Mouse (Mus musculus): ENCODE data around the gene Cela1. TPM values are rescaled to one million over a fixed set of nuclear protein-coding genes. Genes with fewer than 3 reads are reported as not detected.

Cela1 gene
- polyA plus RNA-seq, 1 experiment = 3.4 TPM

DNA sequence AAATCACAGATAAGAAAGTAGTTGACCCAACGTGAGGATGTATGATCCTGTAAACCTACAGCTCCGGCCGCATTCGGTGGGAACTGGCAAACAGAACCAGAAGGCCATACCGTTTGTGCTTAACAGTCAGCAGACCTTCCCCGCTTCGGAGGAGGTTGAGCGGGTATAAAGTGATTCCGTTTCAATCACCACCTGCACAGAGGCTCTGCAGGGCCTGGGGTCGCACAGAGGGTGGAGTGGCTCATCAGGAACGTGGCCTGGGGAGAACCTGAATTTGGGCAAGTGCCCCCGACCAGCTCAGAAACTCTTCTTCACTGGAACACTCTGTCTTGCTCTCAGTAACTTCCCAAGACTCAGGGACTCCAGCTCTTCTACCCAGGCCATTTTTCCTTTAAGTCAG is 20.9 kb downstream of the Cela1 start:
- Histone ChIP-seq H3K4me1 (ENCODE audit: control insufficient read depth, insufficient read depth, low read length) (no peaks in the 10 kb centered on the region), H3K27ac (ENCODE audit: insufficient read depth, low read length) (no peak overlapping the region), H3K4me3 (ENCODE audit: insufficient read depth, low read length) (no peak overlapping the region)
- TF ChIP-seq CTCF (IDR thresholded peaks at IDR 0.05; ENCODE audit: borderline replicate concordance, insufficient read depth, low read length) (no peak), POLR2A (IDR thresholded peaks at IDR 0.05; ENCODE audit: low read depth, low read length) (no peak)

DNA sequence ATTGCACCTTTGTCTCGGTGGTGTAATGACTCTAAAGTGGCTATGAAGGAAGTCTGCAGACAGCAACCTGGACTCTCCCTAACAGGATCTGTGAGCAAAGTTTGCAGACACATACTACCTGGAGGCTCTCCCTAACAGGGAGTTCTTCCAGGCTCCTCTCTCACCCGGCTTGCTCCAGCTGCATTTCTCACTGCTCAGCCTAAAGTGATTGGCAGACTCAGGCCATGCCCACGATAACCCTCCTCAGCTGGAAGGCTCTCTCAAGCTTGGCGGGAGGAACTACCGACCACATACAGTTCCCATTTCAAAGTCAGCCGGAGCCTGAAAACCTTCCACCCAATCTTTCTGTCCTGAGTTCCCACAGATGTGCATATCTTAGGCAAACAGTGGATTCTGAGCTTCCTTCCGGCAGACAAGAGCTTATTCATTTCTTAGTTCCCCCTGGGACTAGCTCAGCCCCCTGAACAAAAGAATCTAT is 21.5 kb downstream of the Cela1 start:
- Histone ChIP-seq H3K4me1 (ENCODE audit: control insufficient read depth, insufficient read depth, low read length) (no peaks in the 10 kb centered on the region), H3K27ac (ENCODE audit: insufficient read depth, low read length) (no peak overlapping the region), H3K4me3 (ENCODE audit: insufficient read depth, low read length) (no peak overlapping the region)
- no peak for TF ChIP-seq CTCF (IDR thresholded peaks at IDR 0.05; ENCODE audit: borderline replicate concordance, insufficient read depth, low read length)
- TF ChIP-seq POLR2A (IDR thresholded peaks at IDR 0.05; ENCODE audit: low read depth, low read length) = no peak

DNA sequence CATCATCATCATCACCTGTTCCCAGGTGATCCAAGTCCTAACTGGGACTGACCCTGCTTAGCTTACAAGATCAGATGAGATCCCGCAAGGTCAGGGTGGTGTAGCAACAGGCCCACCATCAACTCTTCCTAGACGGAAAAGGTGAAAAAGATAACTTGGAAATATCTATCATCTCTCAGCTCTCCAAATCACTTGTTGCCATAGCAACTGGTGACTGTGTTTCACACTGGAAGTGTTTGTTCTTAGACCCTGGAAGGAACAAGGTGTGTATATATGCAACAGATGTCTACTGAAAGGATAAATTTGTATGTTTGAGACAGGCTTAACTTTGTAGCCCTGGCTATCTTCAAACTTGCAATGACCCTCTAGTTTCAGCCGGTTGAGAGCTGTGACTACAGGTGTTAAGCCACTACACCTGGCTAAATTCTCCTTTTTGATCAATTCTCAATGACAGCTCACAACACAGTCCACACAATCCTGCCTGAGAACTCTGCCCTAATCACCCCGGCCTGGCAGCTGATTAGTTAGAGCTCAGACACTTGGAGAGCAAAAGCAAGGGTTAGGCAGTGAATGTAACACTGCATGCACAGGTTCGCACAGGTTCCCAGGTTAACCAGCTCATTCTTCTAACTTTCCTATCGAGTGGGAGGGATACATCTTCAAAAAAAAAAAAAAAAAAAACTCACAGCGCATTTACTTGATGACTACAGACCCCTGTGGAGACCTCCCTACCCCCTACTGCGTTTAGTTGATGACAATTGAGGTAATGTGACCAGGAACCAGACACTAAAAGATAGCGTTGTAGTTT is 22.1 kb downstream of the Cela1 start:
- H3K4me3 ChIP-seq (ENCODE audit: insufficient read depth, low read length) = no peak overlapping the region
- no peak overlapping the region for H3K27ac ChIP-seq (ENCODE audit: insufficient read depth, low read length)
- TF ChIP-seq CTCF (IDR thresholded peaks at IDR 0.05; ENCODE audit: borderline replicate concordance, insufficient read depth, low read length) = no peak
- TF ChIP-seq POLR2A (IDR thresholded peaks at IDR 0.05; ENCODE audit: low read depth, low read length) = no peak
- no peaks in the 10 kb centered on the region for H3K4me1 ChIP-seq (ENCODE audit: control insufficient read depth, insufficient read depth, low read length)

DNA sequence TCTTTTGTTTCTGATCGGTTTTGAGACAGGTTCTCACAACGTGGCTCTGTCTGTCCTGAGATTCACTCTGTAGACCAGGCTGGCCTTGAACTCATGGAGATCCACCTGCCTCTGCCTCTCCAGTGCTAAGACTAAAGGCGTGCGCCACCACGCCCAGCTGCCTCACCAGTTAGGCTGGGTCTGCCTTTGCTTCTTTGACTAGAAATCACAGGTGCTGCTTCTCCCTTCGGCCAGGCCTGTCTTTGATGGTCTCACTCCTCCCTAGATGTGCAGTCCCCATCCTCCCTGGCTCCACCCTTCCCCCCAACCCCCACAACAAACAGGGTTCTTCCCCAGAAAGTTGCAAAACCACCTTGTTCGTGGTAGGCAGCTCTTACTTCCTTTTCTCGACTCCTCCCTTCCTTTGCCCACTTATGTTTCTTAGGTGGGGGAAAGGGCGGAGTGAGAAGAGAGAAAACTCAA is 22.9 kb downstream of the Cela1 start:
- H3K4me1 ChIP-seq (ENCODE audit: control insufficient read depth, insufficient read depth, low read length) = no peaks in the 10 kb centered on the region
- no peak overlapping the region for H3K4me3 ChIP-seq (ENCODE audit: insufficient read depth, low read length)
- H3K27ac ChIP-seq (ENCODE audit: insufficient read depth, low read length) = no peak overlapping the region
- TF ChIP-seq CTCF (IDR thresholded peaks at IDR 0.05; ENCODE audit: borderline replicate concordance, insufficient read depth, low read length) = no peak
- TF ChIP-seq POLR2A (IDR thresholded peaks at IDR 0.05; ENCODE audit: low read depth, low read length) = no peak

DNA sequence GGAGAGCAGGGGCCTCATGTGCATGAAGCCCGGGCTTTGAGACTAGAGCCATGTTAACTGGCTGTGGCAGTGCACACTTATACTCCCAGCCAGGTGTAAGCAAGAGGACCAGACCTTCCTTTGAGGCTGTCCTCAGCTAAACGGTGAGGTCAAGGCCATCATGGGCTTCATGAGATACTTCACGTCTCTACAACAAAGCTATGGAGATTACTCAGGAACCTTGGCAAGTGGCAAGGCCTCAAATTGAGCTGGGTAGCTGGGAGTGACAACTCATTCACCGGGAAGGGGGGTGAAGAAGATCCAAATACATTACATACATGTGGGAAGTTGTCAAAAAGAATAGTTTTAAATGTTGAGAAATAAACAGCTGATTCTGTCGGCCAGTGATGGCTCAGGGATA is 26.9 kb downstream of the Cela1 start:
- Histone ChIP-seq H3K4me1 (ENCODE audit: control insufficient read depth, insufficient read depth, low read length) (no peaks in the 10 kb centered on the region), H3K4me3 (ENCODE audit: insufficient read depth, low read length) (no peak overlapping the region), H3K27ac (ENCODE audit: insufficient read depth, low read length) (no peak overlapping the region)
- TF ChIP-seq POLR2A (IDR thresholded peaks at IDR 0.05; ENCODE audit: low read depth, low read length) = no peak
- no peak for TF ChIP-seq CTCF (IDR thresholded peaks at IDR 0.05; ENCODE audit: borderline replicate concordance, insufficient read depth, low read length)

DNA sequence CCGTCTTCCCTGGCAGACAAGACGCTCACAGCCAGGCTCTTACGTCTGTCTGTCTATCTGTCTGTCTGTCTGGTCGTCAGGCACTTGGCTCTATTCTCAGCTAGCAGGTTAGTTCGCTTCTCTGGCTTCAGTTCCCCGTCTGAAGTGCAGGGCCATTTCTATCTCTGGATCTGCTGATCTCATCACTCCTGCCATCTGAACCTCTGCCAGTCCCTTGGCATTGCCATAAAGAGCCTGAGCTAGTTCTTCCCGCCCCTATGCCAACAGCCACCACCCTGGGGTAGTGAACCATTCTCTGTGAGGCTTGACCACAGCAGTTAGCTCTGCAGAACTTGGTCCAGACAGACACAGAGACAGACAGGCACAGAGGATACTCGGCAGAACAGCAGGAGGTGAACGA is 27.4 kb downstream of the Cela1 start:
- no peaks in the 10 kb centered on the region for H3K4me1 ChIP-seq (ENCODE audit: control insufficient read depth, insufficient read depth, low read length)
- H3K27ac ChIP-seq (ENCODE audit: insufficient read depth, low read length) = no peak overlapping the region
- H3K4me3 ChIP-seq (ENCODE audit: insufficient read depth, low read length) = no peak overlapping the region
- no peak for TF ChIP-seq CTCF (IDR thresholded peaks at IDR 0.05; ENCODE audit: borderline replicate concordance, insufficient read depth, low read length)
- no peak for TF ChIP-seq POLR2A (IDR thresholded peaks at IDR 0.05; ENCODE audit: low read depth, low read length)

DNA sequence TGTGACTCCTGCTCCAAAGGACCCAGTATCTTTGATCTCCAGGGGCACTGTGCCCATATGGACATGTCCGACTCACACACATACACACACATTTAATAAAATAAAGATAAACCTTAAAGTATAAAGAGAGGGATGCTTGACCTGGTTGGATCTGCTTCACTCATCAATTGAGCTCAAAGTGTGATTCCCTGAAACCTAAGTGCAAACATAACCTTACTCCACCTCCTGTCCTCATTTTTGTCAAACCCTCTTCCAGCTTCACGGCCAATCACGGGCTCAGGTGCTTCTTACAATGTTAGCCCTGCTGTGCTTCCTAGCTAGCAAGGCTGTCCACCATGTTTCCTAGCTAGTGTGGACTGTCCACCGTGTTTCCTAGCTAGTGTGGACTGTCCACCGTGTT is 32.5 kb downstream of the Cela1 start:
- Histone ChIP-seq H3K4me3 (ENCODE audit: insufficient read depth, low read length) (no peak overlapping the region), H3K4me1 (ENCODE audit: control insufficient read depth, insufficient read depth, low read length) (no peaks in the 10 kb centered on the region), H3K27ac (ENCODE audit: insufficient read depth, low read length) (no peak overlapping the region)
- TF ChIP-seq POLR2A (IDR thresholded peaks at IDR 0.05; ENCODE audit: low read depth, low read length) (no peak), CTCF (IDR thresholded peaks at IDR 0.05; ENCODE audit: borderline replicate concordance, insufficient read depth, low read length) (no peak)

DNA sequence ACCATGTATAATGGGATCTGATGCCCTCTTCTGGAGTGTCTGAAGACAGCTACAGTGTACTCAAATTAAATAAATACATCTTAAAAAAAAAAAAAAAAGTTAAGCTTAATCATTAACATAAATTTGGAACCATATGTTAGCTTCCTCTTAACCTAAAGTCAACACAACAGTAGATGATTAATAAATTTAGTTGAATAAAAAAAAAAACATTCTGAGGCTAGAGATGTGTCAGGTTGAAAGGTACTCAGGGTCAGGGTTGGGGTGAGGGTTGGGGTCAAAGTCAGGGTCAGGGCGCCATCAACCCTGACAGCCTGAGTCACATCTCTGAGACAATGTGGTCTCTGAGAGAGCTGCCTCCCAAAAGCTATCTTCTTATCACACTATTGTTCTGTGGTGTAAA is 33.5 kb downstream of the Cela1 start:
- no peak overlapping the region for H3K27ac ChIP-seq (ENCODE audit: insufficient read depth, low read length)
- H3K4me3 ChIP-seq (ENCODE audit: insufficient read depth, low read length) = no peak overlapping the region
- H3K4me1 ChIP-seq (ENCODE audit: control insufficient read depth, insufficient read depth, low read length) = no peaks in the 10 kb centered on the region
- TF ChIP-seq POLR2A (IDR thresholded peaks at IDR 0.05; ENCODE audit: low read depth, low read length) (no peak), CTCF (IDR thresholded peaks at IDR 0.05; ENCODE audit: borderline replicate concordance, insufficient read depth, low read length) (no peak)

DNA sequence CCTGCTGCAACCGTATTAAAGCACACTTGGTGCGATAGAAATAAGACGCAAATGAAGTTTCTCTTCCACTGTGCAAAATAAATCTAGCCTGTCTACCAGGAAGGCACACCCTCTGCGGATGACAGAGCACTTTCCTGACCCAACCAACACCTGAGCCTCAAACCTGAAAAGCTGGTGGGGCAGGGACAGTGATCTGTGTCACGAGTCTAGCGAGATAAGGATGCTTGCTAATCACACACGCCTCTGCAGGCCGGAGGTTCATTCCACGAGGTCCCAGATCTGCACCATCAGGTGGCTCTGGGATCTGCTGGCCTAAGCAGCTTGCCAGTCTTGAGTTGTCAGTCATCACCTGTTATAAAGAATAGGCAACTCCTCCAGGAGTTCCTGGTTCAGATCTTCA is 36.1 kb downstream of the Cela1 start:
- H3K27ac ChIP-seq (ENCODE audit: insufficient read depth, low read length) = no peak overlapping the region
- TF ChIP-seq CTCF (IDR thresholded peaks at IDR 0.05; ENCODE audit: borderline replicate concordance, insufficient read depth, low read length) (no peak), POLR2A (IDR thresholded peaks at IDR 0.05; ENCODE audit: low read depth, low read length) (no peak)
- no peaks in the 10 kb centered on the region for H3K4me1 ChIP-seq (ENCODE audit: control insufficient read depth, insufficient read depth, low read length)
- no peak overlapping the region for H3K4me3 ChIP-seq (ENCODE audit: insufficient read depth, low read length)

DNA sequence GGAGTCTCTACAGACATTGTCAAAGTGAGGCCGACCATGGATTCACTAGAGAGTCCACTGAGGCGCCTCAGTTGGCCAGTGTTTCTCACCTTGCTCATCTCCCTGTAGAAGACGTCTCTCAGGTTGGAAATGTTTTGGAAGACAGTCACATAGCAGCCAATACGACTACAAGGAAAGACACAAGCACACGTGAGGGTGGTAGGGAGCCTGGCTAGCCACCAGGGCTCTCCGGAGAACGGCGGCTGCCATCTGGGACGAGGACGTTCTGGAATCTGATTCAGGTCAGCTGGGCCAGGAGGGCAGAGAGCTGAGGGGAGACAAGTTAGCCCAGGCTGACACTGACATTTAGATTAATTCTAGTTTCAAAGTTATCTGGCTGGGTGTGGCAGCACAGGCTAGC is 37.6 kb downstream of the Cela1 start:
- TF ChIP-seq POLR2A (IDR thresholded peaks at IDR 0.05; ENCODE audit: low read depth, low read length) = no peak
- TF ChIP-seq CTCF (IDR thresholded peaks at IDR 0.05; ENCODE audit: borderline replicate concordance, insufficient read depth, low read length) = no peak
- no peak overlapping the region for H3K27ac ChIP-seq (ENCODE audit: insufficient read depth, low read length)

More for the DNA sequence above, 37.6 kb downstream of the Cela1 start:
- no peaks in the 10 kb centered on the region for H3K4me1 ChIP-seq (ENCODE audit: control insufficient read depth, insufficient read depth, low read length)
- H3K4me3 ChIP-seq (ENCODE audit: insufficient read depth, low read length) = no peak overlapping the region

Measured in embryonic fibroblast, embryonic 13.5 days (primary cell).